11 mouse cellular contexts compared by ENCODE assay signal in the genomic region with DNA sequence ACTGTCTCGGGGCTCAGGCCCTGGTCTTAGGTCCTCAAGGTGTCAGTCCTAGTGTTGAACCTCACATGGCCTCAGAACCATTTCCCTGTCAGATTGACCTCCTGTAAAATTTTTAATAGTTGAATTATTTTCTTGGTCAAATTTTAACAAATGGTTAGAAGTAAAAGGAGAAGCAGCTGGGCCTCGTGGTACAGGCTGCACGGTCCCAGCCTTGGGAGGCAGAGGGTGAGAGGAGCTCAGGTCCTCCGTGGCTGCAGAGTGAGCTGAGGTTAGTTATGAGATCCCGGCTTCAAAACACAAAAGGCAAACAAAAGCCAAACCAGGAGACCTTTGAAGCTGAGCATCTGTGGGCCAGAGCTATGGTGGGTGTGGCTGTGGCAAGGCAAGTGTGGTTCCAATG.
"Had no signal": no experiment of that assay in that cellular context is flagged by ENCODE, and none has a peak within 500 bp of the region (broad histone marks: within the 10 kb centered on the region; RNA-seq: fewer than 3 reads in every experiment).

No protein-coding gene starts in this region.

- H3K4me1 ChIP-seq: hindbrain, embryonic 15.5 days; midbrain, embryonic 12.5 days had no signal

- H3K4me2 ChIP-seq: hindbrain, embryonic 15.5 days; midbrain, embryonic 12.5 days had no signal

- H3K9ac ChIP-seq: hindbrain, embryonic 15.5 days; midbrain, embryonic 12.5 days had no signal

- H3K4me3 ChIP-seq: hindbrain, embryonic 15.5 days; left cerebral cortex, adult 2 months; limb, embryonic 10.5 days; midbrain, embryonic 12.5 days had no signal

- DNase-seq: lung, adult 2 months; lung, postnatal 36 days; right cerebral cortex, postnatal 14 days; thymus, postnatal 36 days had no signal

- H3K27me3 ChIP-seq: hindbrain, embryonic 15.5 days; midbrain, embryonic 12.5 days had no signal

- H3K27ac ChIP-seq: hindbrain, embryonic 15.5 days; left cerebral cortex, adult 2 months; limb, embryonic 10.5 days; midbrain, embryonic 12.5 days had no signal

- H3K9me3 ChIP-seq: hindbrain, embryonic 15.5 days; limb, embryonic 10.5 days; midbrain, embryonic 12.5 days had no signal

- ATAC-seq: intestine, embryonic 16.5 days; lung, postnatal 0 days; midbrain, embryonic 16.5 days had no signal
